Mouse (Mus musculus) neural tube, embryonic 13.5 days (tissue): ENCODE data around the gene Cbr4. TPM values are rescaled to one million over a fixed set of nuclear protein-coding genes. Genes with fewer than 3 reads are reported as not detected.

Source experiments
- ATAC-seq: fragments of 200-750 bp; cut with Nextera tagmentation; 2 replicates; pipeline ENCODE4 v1.8.0; 2017; ENCODE audit warnings: low read depth, mild to moderate bottlenecking, moderate TSS enrichment, moderate library complexity
- H3K27ac ChIP-seq: fragments of 300-500 bp; sonication (generic); replicated peaks from 2 replicates; pipeline ENCODE4 v1.5.1; 2015; ENCODE audit warnings: moderate library complexity, mild to moderate bottlenecking, inconsistent platforms
- H3K27me3 ChIP-seq: fragments of 300-500 bp; sonication (generic); 2 replicates; pipeline ENCODE4 v1.6.1; 2015; ENCODE audit warnings: mild to moderate bottlenecking, inconsistent platforms
- H3K36me3 ChIP-seq: fragments of 300-500 bp; sonication (generic); 2 replicates; pipeline ENCODE4 v1.6.1; 2015; ENCODE audit warnings: mild to moderate bottlenecking, inconsistent platforms
- H3K4me1 ChIP-seq: fragments of 300-500 bp; sonication (generic); replicated peaks from 2 replicates; pipeline ENCODE4 v1.6.1; 2015; ENCODE audit warnings: inconsistent platforms
- H3K4me2 ChIP-seq: fragments of 300-500 bp; sonication (generic); 2 replicates; pipeline ENCODE4 v1.6.1; 2015; ENCODE audit warnings: inconsistent platforms, mild to moderate bottlenecking, moderate library complexity
- H3K4me3 ChIP-seq: fragments of 300-500 bp; sonication (generic); 2 replicates; pipeline ENCODE4 v1.5.1; 2015; ENCODE audit warnings: mild to moderate bottlenecking, inconsistent platforms
- H3K9ac ChIP-seq: fragments of 300-500 bp; sonication (generic); 2 replicates; pipeline ENCODE4 v1.6.1; 2015; ENCODE audit warnings: moderate library complexity, mild to moderate bottlenecking, inconsistent platforms
- H3K9me3 ChIP-seq: fragments of 300-500 bp; sonication (generic); 2 replicates; pipeline ENCODE4 v1.6.1; 2016; ENCODE audit warnings: inconsistent platforms
- WGBS: fragments of 180-500 bp; shearing (Covaris S2); methylation state at CpG from one replicate; pipeline ENCODE4 v1.1.7; 2015; 5-methylcytosine and 5-hydroxymethylcytosine counted together
- polyA plus RNA-seq: library from polyadenylated mRNA; unstranded; fragments of >200 nt; fragmentation: Nextera tagmentation; extraction: Ambion mirVana; gene quantifications from 2 replicates; pipeline ENCODE4 v1.2.1, GENCODE M21; 2015

The Cbr4 gene
- polyA plus RNA-seq, 1 experiment from 2014 or later = 21.7 TPM

DNA sequence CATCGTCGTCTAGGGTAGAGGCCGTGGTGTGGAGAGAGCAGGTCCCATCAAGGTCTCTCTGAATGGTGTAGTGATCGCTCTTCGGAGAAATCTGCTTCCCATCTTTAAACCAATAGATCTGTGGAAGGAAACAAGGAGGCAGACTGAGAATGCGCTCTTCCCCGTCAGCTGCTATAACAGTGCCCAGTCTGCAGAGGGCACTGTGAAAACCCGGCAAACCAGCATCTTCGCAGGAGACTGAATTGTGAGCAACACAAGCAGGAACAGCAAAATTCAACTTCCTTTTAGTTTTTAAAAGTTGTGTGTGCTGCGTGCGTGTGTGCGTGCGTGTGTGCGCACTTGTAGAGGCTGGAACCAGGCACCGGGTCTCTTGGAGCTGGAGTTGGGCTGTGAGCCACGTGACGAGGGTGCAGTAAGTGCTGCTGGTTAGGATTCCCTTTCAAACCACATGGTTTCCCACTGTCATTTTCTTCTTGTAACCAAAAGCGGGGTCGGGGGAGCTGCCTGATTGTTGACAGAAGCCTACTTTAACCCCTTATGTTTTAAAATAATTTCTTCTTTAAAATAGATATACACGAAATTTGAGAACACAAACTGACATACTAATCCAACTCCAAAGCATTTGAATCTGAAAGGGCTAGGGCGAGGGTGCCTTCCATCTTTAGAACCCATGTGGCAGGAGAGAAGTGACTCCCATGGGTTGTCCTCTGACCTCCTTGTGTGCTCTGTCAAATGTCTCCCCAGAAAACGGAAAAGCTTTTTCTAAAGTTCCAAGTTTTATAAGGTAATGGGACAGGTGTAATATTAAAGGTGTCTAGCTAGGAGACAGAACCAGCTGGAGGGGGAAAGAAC is 44.6 kb downstream of the Cbr4 start:
- no peaks in the 10 kb centered on the region for H3K4me1 ChIP-seq
- H3K4me2 ChIP-seq = no peak overlapping the region
- H3K4me3 ChIP-seq = no peak overlapping the region
- 0 out of 2 replicates have a peak, but pooled peaks cover 21% of the 10 kb centered on the region for H3K36me3 ChIP-seq
- H3K27ac ChIP-seq = no peak overlapping the region
- no peaks in the 10 kb centered on the region for H3K9me3 ChIP-seq
- H3K9ac ChIP-seq = no peak overlapping the region
- H3K27me3 ChIP-seq = no peaks in the 10 kb centered on the region
- no peak for ATAC-seq
- WGBS = 69% methylated on average over 22 of the region's 22 CpGs

DNA sequence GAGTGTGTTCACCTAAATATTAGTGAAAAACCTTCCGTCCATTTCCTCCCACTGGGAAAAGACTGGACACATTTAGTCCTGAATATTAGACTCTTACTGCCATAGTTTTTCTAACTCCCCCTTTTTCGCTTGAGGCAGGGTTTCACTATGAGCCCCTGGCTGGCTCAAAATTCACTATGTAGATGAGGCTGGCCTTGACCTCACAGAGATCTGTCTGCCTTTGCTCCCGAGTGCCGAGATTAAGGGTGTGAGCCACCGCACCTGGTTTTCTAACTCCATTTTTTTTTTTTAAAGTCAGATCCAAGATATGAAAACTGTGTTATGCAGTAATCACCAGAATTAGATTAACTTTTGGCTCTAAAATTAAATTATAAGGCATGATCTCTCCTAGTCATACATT is 45.3 kb downstream of the Cbr4 start:
- Histone ChIP-seq H3K27ac (no peak overlapping the region), H3K27me3 (no peaks in the 10 kb centered on the region), H3K9ac (no peak overlapping the region), H3K4me1 (no peaks in the 10 kb centered on the region), H3K9me3 (no peaks in the 10 kb centered on the region), H3K4me3 (no peak overlapping the region), H3K36me3 (0 out of 2 replicates have a peak, but pooled peaks cover 18% of the 10 kb centered on the region), H3K4me2 (no peak overlapping the region)
- no peak for ATAC-seq
- 84% methylated on average over 5 of the region's 5 CpGs for WGBS

DNA sequence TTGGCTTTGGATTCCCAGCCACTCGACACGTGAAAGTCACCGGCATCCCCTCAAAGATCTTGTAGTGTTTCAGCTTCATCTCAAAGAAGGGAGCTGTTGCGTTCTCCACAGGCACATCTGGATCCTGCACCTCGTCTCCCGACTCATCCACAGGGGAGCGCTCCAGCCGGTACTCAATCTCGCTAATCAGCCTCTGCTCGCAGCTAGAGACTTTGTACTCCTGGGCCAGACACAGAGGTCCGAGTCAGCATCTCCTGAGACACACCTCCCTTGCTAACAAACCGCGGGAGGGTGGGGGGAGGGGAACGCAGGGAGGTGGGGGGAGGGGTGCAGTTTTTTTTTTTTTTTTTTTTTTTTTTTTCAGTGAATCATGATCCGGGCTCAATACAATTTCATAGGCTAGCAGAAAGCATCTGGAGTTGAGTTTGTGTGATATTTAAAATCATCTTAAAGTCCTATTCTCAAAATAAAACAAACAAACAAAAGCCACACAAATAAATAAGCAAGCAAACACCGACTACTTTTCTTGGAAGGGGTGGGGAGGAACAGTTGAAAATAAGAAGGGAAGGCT is 45.9 kb downstream of the Cbr4 start:
- H3K4me2 ChIP-seq = no peak overlapping the region
- no peaks in the 10 kb centered on the region for H3K27me3 ChIP-seq
- WGBS = 51% methylated on average over 16 of the region's 16 CpGs
- no peak overlapping the region for H3K9ac ChIP-seq
- no peak for ATAC-seq
- no peak overlapping the region for H3K27ac ChIP-seq
- H3K9me3 ChIP-seq = no peaks in the 10 kb centered on the region
- H3K4me1 ChIP-seq = no peaks in the 10 kb centered on the region
- H3K36me3 ChIP-seq = 0 out of 2 replicates have a peak, but pooled peaks cover 22% of the 10 kb centered on the region
- H3K4me3 ChIP-seq = no peak overlapping the region

DNA sequence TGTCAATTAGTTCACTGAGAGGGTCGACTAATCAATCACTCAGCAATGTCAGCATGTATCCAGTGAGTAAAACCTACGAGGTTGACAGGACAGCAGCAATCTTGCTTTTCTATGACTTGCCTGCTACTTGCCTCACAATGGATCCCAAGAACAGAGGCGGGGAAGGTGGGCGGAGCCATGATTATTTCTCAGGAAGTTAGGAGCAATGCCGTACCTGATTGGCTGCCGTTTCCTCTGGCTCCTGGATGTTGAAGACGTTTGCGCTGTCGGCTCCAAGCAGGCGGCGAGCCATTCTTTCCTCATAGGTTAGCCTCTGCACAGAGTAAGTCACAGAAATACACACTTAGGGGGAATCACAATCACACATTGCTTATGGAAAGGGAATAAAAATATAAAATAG is 47.9 kb downstream of the Cbr4 start:
- Histone ChIP-seq H3K4me1 (no peaks in the 10 kb centered on the region), H3K9me3 (no peaks in the 10 kb centered on the region), H3K4me3 (no peak overlapping the region), H3K9ac (no peak overlapping the region), H3K27me3 (no peaks in the 10 kb centered on the region), H3K27ac (no peak overlapping the region), H3K36me3 (0 out of 2 replicates have a peak, but pooled peaks cover 17% of the 10 kb centered on the region), H3K4me2 (no peak overlapping the region)
- WGBS = 69% methylated on average over 11 of the region's 11 CpGs
- no peak for ATAC-seq

DNA sequence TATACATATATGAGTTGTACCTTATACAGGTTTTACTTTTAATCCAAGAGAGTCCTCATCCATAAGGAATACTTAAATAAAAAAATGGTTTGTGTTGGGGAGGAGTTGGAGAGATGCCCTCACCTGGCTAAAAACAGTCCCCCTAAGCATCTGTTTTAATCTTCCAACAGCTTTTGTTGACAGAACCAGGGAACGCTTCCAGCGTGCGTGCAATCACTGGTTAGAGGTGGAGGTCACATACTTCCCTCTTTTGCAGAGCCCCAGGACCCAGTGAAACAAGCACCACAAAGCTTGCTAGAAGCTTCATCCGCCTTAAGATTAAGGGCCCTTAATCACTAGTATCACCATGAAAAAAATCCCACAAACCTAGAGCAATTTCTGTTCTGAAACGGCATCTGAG is 49.9 kb downstream of the Cbr4 start:
- ATAC-seq = no peak

DNA sequence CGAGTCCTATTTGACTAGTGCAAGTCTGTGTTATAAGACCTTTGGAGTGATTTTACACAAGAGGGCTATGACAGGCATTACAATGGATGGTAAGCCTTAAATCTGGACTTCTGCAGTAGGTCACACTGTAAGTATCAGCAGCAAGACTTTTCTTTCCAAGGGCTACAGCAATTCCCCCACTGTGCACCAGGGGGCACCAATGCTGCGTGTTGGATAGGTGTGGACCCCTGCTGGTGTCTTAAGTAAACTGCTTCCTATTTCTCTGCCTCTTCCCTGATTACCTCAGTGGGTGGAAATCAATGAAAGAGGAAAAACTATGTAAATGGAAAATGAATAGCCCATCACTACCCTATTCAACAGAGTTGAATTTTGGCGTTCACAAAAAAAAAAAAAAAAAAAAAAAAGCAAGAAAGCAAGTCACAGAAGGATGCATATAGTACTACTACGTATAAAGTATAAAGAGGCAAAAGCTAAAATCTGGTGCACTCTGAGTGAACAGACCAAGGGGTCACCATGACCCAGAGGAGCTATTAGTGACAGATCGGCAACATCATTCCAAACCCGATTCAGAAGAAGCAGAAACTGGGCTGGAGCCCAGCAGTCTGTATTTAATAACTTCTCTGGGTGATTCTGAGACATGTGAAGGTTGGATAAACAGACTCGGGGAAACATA is 52.4 kb downstream of the Cbr4 start:
- H3K36me3 ChIP-seq = 0 out of 2 replicates have a peak, but pooled peaks cover 13% of the 10 kb centered on the region
- 49% methylated on average over 7 of the region's 7 CpGs for WGBS
- no peaks in the 10 kb centered on the region for H3K27me3 ChIP-seq
- no peak overlapping the region for H3K9ac ChIP-seq
- H3K4me2 ChIP-seq = no peak overlapping the region
- no peaks in the 10 kb centered on the region for H3K4me1 ChIP-seq
- ATAC-seq = peak; percentile 47; the same call in 1 of the 2 replicates
- H3K27ac ChIP-seq = no peak overlapping the region
- H3K9me3 ChIP-seq = no peaks in the 10 kb centered on the region
- H3K4me3 ChIP-seq = no peak overlapping the region

More for the DNA sequence above, 49.9 kb downstream of the Cbr4 start:
- no peaks in the 10 kb centered on the region for H3K9me3 ChIP-seq
- no peaks in the 10 kb centered on the region for H3K4me1 ChIP-seq
- no peak overlapping the region for H3K9ac ChIP-seq
- no peak overlapping the region for H3K4me3 ChIP-seq
- H3K27ac ChIP-seq = no peak overlapping the region
- no peak overlapping the region for H3K4me2 ChIP-seq
- H3K27me3 ChIP-seq = no peaks in the 10 kb centered on the region
- H3K36me3 ChIP-seq = 0 out of 2 replicates have a peak, but pooled peaks cover 17% of the 10 kb centered on the region
- 86% methylated on average over 5 of the region's 5 CpGs for WGBS

DNA sequence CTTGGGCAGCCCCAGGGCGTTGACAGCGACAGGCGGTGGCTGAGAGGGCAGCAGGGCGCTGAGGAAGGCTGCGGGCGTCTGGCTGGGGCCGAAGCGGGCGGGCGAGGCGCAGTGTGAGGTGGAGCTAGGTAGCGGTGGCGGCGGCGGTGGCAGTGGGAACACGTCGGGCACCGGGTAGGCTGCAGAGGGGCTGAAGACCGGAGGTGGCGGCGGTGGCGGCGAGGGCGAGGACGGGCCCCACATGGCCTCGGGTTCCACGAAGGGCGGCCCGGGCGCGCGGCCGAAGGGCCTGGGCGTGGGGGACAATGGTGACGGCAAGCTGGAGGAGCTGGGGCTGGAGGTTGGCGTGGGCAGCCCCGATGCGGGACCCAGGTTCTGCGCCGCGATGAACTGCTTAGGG is 62.1 kb downstream of the Cbr4 start:
- ATAC-seq = no peak
- H3K4me2 ChIP-seq = peak overlapping the region; percentile 17; the same call in 1 of the 2 replicates
- 70% methylated on average over 41 of the region's 41 CpGs for WGBS

DNA sequence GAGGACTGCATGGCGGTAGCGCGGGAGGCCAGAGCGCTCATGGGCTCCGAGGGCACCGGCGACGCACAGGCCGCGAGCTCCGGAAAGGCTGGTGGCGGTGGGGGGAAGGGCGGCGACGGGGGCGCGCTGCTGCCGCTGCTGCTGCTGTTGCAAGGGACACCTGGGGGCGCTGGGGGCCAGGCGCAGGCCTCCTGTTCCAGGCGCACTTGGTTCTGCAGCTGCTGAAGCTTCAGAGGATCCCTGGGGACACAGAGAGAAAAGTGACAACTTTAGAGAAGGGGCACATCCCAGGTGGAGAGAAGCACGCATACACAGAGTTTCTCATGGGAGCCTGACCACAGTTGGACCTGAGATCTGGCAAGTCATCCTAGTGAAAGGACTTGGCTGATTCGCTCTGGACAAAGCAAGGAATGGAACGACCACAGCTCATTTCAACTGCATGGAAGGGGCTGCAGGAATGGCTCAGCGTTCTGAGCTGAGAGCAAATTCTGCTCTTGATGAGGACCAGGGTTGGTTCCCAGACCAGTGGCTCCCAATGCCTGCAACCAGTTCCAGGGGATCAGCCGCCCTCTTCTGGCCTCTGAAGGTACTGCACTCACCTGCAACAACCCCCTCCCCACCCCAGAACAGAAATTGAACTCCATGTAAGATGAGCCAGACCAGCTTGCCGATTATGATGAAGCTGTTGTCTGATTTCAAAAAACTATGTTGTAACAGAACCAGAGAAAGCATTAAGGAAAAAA is 62.6 kb downstream of the Cbr4 start:
- Histone ChIP-seq H3K4me1 (peaks cover under 1% of the 10 kb centered on the region; the same call in 1 of the 2 replicates), H3K27me3 (no peaks in the 10 kb centered on the region), H3K9ac (no peak overlapping the region), H3K36me3 (peaks cover 20% of the 10 kb centered on the region), H3K27ac (no peak overlapping the region), H3K4me2 (peak overlapping the region; percentile 17; the same call in 1 of the 2 replicates), H3K9me3 (peaks cover 17% of the 10 kb centered on the region; the same call in 1 of the 2 replicates), H3K4me3 (no peak overlapping the region)
- 50% methylated on average over 27 of the region's 27 CpGs for WGBS
- no peak for ATAC-seq

More for the DNA sequence above, 62.1 kb downstream of the Cbr4 start:
- no peaks in the 10 kb centered on the region for H3K27me3 ChIP-seq
- no peak overlapping the region for H3K27ac ChIP-seq
- H3K36me3 ChIP-seq = peaks cover 20% of the 10 kb centered on the region
- H3K9me3 ChIP-seq = peaks cover 17% of the 10 kb centered on the region; the same call in 1 of the 2 replicates
- H3K4me3 ChIP-seq = no peak overlapping the region
- no peak overlapping the region for H3K9ac ChIP-seq
- no peaks in the 10 kb centered on the region; the same call in 1 of the 2 replicates for H3K4me1 ChIP-seq

DNA sequence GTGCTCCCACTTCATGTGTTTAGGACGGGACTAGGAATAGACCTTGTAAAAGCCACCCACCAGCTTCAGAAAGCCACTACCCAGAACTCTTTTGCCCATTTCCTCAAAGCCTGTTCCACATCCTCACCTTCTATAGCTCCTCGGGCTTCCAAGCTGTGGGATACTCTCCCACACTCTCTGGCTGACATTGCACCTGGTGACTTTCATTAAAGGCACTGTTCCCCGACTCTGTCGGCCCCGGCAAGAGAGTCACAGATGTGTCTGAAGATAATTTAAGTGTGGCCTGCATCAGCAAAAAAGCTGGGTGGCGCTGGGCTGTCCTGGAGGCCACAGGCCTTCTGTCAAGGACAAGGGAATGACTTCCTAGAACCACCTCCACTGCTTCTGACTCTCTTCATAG is 64.7 kb downstream of the Cbr4 start:
- H3K27ac ChIP-seq = no peak overlapping the region
- 57% methylated on average over 6 of the region's 6 CpGs for WGBS
- no peak overlapping the region for H3K4me2 ChIP-seq
- no peak overlapping the region for H3K4me3 ChIP-seq
- peaks cover 20% of the 10 kb centered on the region for H3K36me3 ChIP-seq
- no peaks in the 10 kb centered on the region for H3K27me3 ChIP-seq
- H3K9ac ChIP-seq = no peak overlapping the region
- no peak for ATAC-seq
- H3K9me3 ChIP-seq = peaks cover 17% of the 10 kb centered on the region; the same call in 1 of the 2 replicates
- peaks cover 6% of the 10 kb centered on the region; the same call in 1 of the 2 replicates for H3K4me1 ChIP-seq

DNA sequence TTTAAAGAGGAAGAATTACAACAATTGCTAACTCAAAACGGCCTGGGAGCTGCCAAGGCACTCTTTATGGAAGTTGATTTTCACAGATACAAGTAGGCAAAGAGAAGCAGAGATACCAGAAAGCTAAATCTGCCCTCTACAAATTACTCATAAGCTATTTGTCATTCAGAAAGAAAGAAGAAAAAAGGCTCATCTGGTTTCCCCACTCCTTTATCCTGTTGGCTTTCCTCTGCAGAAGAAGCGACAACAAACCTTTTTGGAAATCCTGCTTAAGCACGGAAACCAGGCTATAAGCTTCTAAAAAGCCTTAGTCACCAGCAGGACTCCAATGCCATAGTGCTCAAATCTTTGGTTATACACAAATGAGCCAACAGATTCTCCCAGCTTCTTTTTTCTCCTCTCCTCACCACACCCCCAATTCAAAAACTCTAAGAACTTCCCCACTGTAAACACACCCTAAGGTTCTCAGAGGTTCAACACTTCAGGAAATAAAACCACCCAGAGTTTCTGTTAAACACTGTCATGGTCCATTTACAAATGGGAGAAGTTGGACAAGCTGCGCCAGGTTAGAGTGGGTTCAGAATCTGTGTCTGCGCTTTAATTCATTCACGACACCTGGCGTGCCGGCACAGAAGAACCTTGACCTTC is 65.3 kb downstream of the Cbr4 start:
- no peak for ATAC-seq
- H3K27ac ChIP-seq = no peak overlapping the region
- 80% methylated on average over 8 of the region's 8 CpGs for WGBS
- H3K4me2 ChIP-seq = no peak overlapping the region
- H3K27me3 ChIP-seq = no peaks in the 10 kb centered on the region
- peaks cover 20% of the 10 kb centered on the region for H3K36me3 ChIP-seq
- no peak overlapping the region for H3K9ac ChIP-seq
- no peak overlapping the region for H3K4me3 ChIP-seq
- peaks cover 6% of the 10 kb centered on the region; the same call in 1 of the 2 replicates for H3K4me1 ChIP-seq
- peaks cover 17% of the 10 kb centered on the region; the same call in 1 of the 2 replicates for H3K9me3 ChIP-seq

DNA sequence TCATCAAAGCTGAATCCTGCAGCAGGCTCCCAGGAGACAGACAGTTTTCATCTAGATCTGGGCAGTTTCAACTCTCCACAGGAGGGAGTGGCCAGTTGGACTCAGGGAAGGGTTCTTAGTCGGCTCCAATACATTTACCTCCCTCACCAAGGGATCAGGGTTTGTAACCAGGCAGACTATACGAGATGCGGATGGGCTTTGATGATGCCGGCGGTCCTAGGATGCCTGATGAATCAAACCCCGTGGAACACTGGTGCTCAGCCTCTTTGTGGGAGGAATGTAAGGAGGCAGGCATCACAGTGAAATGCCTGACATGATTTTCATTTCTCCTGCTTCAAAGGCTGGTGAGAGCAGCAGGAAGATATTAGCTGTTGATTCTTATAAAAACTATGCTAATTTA is 67.8 kb downstream of the Cbr4 start:
- Histone ChIP-seq H3K36me3 (0 out of 2 replicates have a peak, but pooled peaks cover 1% of the 10 kb centered on the region), H3K27ac (no peak overlapping the region), H3K4me2 (no peak overlapping the region), H3K4me3 (no peak overlapping the region), H3K27me3 (no peaks in the 10 kb centered on the region), H3K9ac (no peak overlapping the region), H3K9me3 (no peaks in the 10 kb centered on the region), H3K4me1 (peaks cover 6% of the 10 kb centered on the region; the same call in 1 of the 2 replicates)
- no peak for ATAC-seq
- WGBS = 60% methylated on average over 6 of the region's 6 CpGs
